Mouse (Mus musculus): ENCODE results near the gene Ndufb2. TPM values are rescaled to one million over a fixed set of nuclear protein-coding genes. Genes with fewer than 3 reads are reported as not detected.

The Ndufb2 gene
- polyA plus RNA-seq, 1 experiment from 2014 or later, result 561 TPM

GRCm38 (mm10) chr6:39556900-39557659 is 35.3 kb upstream of the Ndufb2 start:
- Histone ChIP-seq H3K4me1 (ENCODE audit: control insufficient read depth, insufficient read depth, low read length) (peaks cover 25% of the 10 kb centered on the region), H3K27me3 (ENCODE audit: control insufficient read depth, insufficient read depth, low read length) (no peaks in the 10 kb centered on the region), H3K9ac (replicated peaks; ENCODE audit: low read depth, low read length) (peak overlapping the region; percentile 92), H3K27ac (ENCODE audit: low read depth, low read length) (peak overlapping the region; percentile 91), H3K4me3 (ENCODE audit: low read depth, low read length) (peak overlapping the region; percentile 73), H3K4me2 (ENCODE audit: low read depth, low read length) (peak overlapping the region; percentile 40), H3K9me3 (ENCODE audit: control insufficient read depth, low read length) (no peaks in the 10 kb centered on the region), H3K36me3 (ENCODE audit: control insufficient read depth, insufficient read depth, low read length) (no peaks in the 10 kb centered on the region)
- peak; percentile 73 for ATAC-seq (ENCODE audit: low read depth)
- under 1% methylated on average over 49 of the region's 54 CpGs for WGBS

- H3K4me1 ChIP-seq (ENCODE audit: control insufficient read depth, insufficient read depth, low read length), result peaks cover 22% of the 10 kb centered on the region
- ATAC-seq (ENCODE audit: low read depth), result peak; percentile 96
- under 1% methylated on average over 50 of the region's 50 CpGs for WGBS
Observed at GRCm38 (mm10) chr6:39557723-39558261, 34.6 kb upstream of the Ndufb2 start, which contains the start of gene Dennd2a. TSS of gene Dennd2a (minus strand) at chr6:39557867.

GRCm38 (mm10) chr6:39559276-39559939 is 33.0 kb upstream of the Ndufb2 start:
- H3K27ac ChIP-seq (ENCODE audit: low read depth, low read length), result no peak overlapping the region; the same call in 1 of the 2 replicates
- H3K4me1 ChIP-seq (ENCODE audit: control insufficient read depth, insufficient read depth, low read length), result peaks cover 22% of the 10 kb centered on the region
- H3K27me3 ChIP-seq (ENCODE audit: control insufficient read depth, insufficient read depth, low read length), result no peaks in the 10 kb centered on the region
- H3K4me2 ChIP-seq (ENCODE audit: low read depth, low read length), result no peak overlapping the region
- H3K9me3 ChIP-seq (ENCODE audit: control insufficient read depth, low read length), result no peaks in the 10 kb centered on the region
- ATAC-seq (ENCODE audit: low read depth), result no peak
- no peak overlapping the region for H3K9ac ChIP-seq (replicated peaks; ENCODE audit: low read depth, low read length)
- H3K36me3 ChIP-seq (ENCODE audit: control insufficient read depth, insufficient read depth, low read length), result no peaks in the 10 kb centered on the region
- H3K4me3 ChIP-seq (ENCODE audit: low read depth, low read length), result no peak overlapping the region
- WGBS, result 45% methylated on average over 6 of the region's 6 CpGs

More at GRCm38 (mm10) chr6:39557723-39558261, 34.6 kb upstream of the Ndufb2 start, which contains the start of gene Dennd2a:
- no peaks in the 10 kb centered on the region for H3K36me3 ChIP-seq (ENCODE audit: control insufficient read depth, insufficient read depth, low read length)
- H3K4me2 ChIP-seq (ENCODE audit: low read depth, low read length), result peak within 1 kb of the TSS; percentile 40
- H3K27ac ChIP-seq (ENCODE audit: low read depth, low read length), result peak within 1 kb of the TSS; percentile 91
- peak within 1 kb of the TSS; percentile 73 for H3K4me3 ChIP-seq (ENCODE audit: low read depth, low read length)
- no peaks in the 10 kb centered on the region for H3K27me3 ChIP-seq (ENCODE audit: control insufficient read depth, insufficient read depth, low read length)
- peak within 1 kb of the TSS; percentile 92 for H3K9ac ChIP-seq (replicated peaks; ENCODE audit: low read depth, low read length)
- no peaks in the 10 kb centered on the region for H3K9me3 ChIP-seq (ENCODE audit: control insufficient read depth, low read length)

- Histone ChIP-seq H3K9ac (replicated peaks; ENCODE audit: low read depth, low read length) (no peak overlapping the region), H3K27me3 (ENCODE audit: control insufficient read depth, insufficient read depth, low read length) (no peaks in the 10 kb centered on the region), H3K4me1 (ENCODE audit: control insufficient read depth, insufficient read depth, low read length) (peaks cover 7% of the 10 kb centered on the region), H3K36me3 (ENCODE audit: control insufficient read depth, insufficient read depth, low read length) (no peaks in the 10 kb centered on the region), H3K9me3 (ENCODE audit: control insufficient read depth, low read length) (no peaks in the 10 kb centered on the region), H3K4me2 (ENCODE audit: low read depth, low read length) (peak overlapping the region; percentile 0; the same call in 1 of the 2 replicates), H3K4me3 (ENCODE audit: low read depth, low read length) (no peak overlapping the region), H3K27ac (ENCODE audit: low read depth, low read length) (no peak overlapping the region)
- 23% methylated on average over 23 of the region's 23 CpGs for WGBS
- 0 out of 2 replicates have a peak, but pooled peaks have one; percentile 22 for ATAC-seq (ENCODE audit: low read depth)
Observed at GRCm38 (mm10) chr6:39562166-39563015, 30.0 kb upstream of the Ndufb2 start.

GRCm38 (mm10) chr6:39567528-39567927 is 24.8 kb upstream of the Ndufb2 start:
- Histone ChIP-seq H3K36me3 (ENCODE audit: control insufficient read depth, insufficient read depth, low read length) (no peaks in the 10 kb centered on the region), H3K4me3 (ENCODE audit: low read depth, low read length) (no peak overlapping the region), H3K9me3 (ENCODE audit: control insufficient read depth, low read length) (no peaks in the 10 kb centered on the region), H3K27me3 (ENCODE audit: control insufficient read depth, insufficient read depth, low read length) (no peaks in the 10 kb centered on the region), H3K4me1 (ENCODE audit: control insufficient read depth, insufficient read depth, low read length) (no peaks in the 10 kb centered on the region), H3K9ac (replicated peaks; ENCODE audit: low read depth, low read length) (no peak overlapping the region), H3K27ac (ENCODE audit: low read depth, low read length) (no peak overlapping the region), H3K4me2 (ENCODE audit: low read depth, low read length) (no peak overlapping the region)
- no peak for ATAC-seq (ENCODE audit: low read depth)
- WGBS, result 20% methylated on average over 5 of the region's 5 CpGs

GRCm38 (mm10) chr6:39570426-39570825 is 21.9 kb upstream of the Ndufb2 start:
- H3K27ac ChIP-seq (ENCODE audit: low read depth, low read length), result no peak overlapping the region
- H3K4me1 ChIP-seq (ENCODE audit: control insufficient read depth, insufficient read depth, low read length), result peaks cover 8% of the 10 kb centered on the region
- ATAC-seq (ENCODE audit: low read depth), result no peak
- H3K4me3 ChIP-seq (ENCODE audit: low read depth, low read length), result no peak overlapping the region
- 82% methylated on average over 3 of the region's 3 CpGs for WGBS
- H3K27me3 ChIP-seq (ENCODE audit: control insufficient read depth, insufficient read depth, low read length), result no peaks in the 10 kb centered on the region
- H3K9ac ChIP-seq (replicated peaks; ENCODE audit: low read depth, low read length), result no peak overlapping the region
- no peak overlapping the region for H3K4me2 ChIP-seq (ENCODE audit: low read depth, low read length)
- H3K36me3 ChIP-seq (ENCODE audit: control insufficient read depth, insufficient read depth, low read length), result no peaks in the 10 kb centered on the region
- no peaks in the 10 kb centered on the region for H3K9me3 ChIP-seq (ENCODE audit: control insufficient read depth, low read length)

GRCm38 (mm10) chr6:39573791-39574554 is 18.4 kb upstream of the Ndufb2 start, which contains the start of gene Adck2:
TSS of gene Adck2 (plus strand) at chr6:39573873.
- Histone ChIP-seq H3K9ac (replicated peaks; ENCODE audit: low read depth, low read length) (peak within 1 kb of the TSS; percentile 92), H3K27me3 (ENCODE audit: control insufficient read depth, insufficient read depth, low read length) (no peaks in the 10 kb centered on the region), H3K4me1 (ENCODE audit: control insufficient read depth, insufficient read depth, low read length) (peaks cover 8% of the 10 kb centered on the region), H3K9me3 (ENCODE audit: control insufficient read depth, low read length) (no peaks in the 10 kb centered on the region), H3K36me3 (ENCODE audit: control insufficient read depth, insufficient read depth, low read length) (peaks cover 6% of the 10 kb centered on the region), H3K4me3 (ENCODE audit: low read depth, low read length) (peak within 1 kb of the TSS; percentile 83), H3K27ac (ENCODE audit: low read depth, low read length) (peak within 1 kb of the TSS; percentile 96), H3K4me2 (ENCODE audit: low read depth, low read length) (peak within 1 kb of the TSS; percentile 90)
- under 1% methylated on average over 44 of the region's 49 CpGs for WGBS
- peak; percentile 98 for ATAC-seq (ENCODE audit: low read depth)

- H3K4me1 ChIP-seq (ENCODE audit: control insufficient read depth, insufficient read depth, low read length), result peaks cover 8% of the 10 kb centered on the region
- peak overlapping the region; percentile 96 for H3K27ac ChIP-seq (ENCODE audit: low read depth, low read length)
- H3K4me3 ChIP-seq (ENCODE audit: low read depth, low read length), result peak overlapping the region; percentile 83
- H3K9ac ChIP-seq (replicated peaks; ENCODE audit: low read depth, low read length), result peak overlapping the region; percentile 92
- H3K4me2 ChIP-seq (ENCODE audit: low read depth, low read length), result peak overlapping the region; percentile 90
- H3K27me3 ChIP-seq (ENCODE audit: control insufficient read depth, insufficient read depth, low read length), result no peaks in the 10 kb centered on the region
- H3K36me3 ChIP-seq (ENCODE audit: control insufficient read depth, insufficient read depth, low read length), result peaks cover 11% of the 10 kb centered on the region
- H3K9me3 ChIP-seq (ENCODE audit: control insufficient read depth, low read length), result no peaks in the 10 kb centered on the region
- 23% methylated on average over 10 of the region's 10 CpGs for WGBS
- ATAC-seq (ENCODE audit: low read depth), result peak; percentile 36; the same call in 1 of the 2 replicates
Observed at GRCm38 (mm10) chr6:39574555-39574869, 17.9 kb upstream of the Ndufb2 start.
